Mouse (Mus musculus): ENCODE data around the gene Mrpl12. TPM values are rescaled to one million over a fixed set of nuclear protein-coding genes. Genes with fewer than 3 reads are reported as not detected.
A peak's percentile ranks its signal among the peaks of the same experiment; 100 is the strongest.

Gene Mrpl12
- polyA plus RNA-seq, 1 experiment from 2014 or later = 204 TPM

DNA sequence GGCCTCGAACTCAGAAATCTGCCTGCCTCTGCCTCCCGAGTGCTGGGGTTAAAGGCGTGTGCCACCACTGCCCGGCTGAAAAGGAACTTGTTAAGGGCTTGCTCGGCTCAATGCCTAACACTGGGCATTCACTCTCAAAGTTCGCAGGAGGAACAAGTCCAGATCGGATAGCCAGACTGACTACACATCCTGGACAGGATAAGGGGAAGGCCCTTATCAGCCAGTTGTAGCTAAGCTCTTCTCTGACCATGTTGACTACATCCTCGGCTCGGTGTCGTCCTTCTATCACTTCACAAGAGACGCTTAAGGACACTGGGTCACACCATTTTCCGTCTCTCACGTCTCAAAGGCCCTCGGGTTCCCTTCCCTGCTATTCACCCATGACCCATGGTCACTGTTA lies 27.0 kb upstream of the Mrpl12 start:
- Histone ChIP-seq H3K9me3 (ENCODE audit: control insufficient read depth) (no peaks in the 10 kb centered on the region), H3K4me2 (replicated peaks; ENCODE audit: low read depth) (peak overlapping the region; percentile 91), H3K4me3 (ENCODE audit: low read depth, low read length) (peak overlapping the region; percentile 88), H3K27ac (ENCODE audit: low read depth, low read length) (peak overlapping the region; percentile 78), H3K36me3 (ENCODE audit: control insufficient read depth, insufficient read depth) (peaks cover 18% of the 10 kb centered on the region), H3K4me1 (replicated peaks; ENCODE audit: control insufficient read depth, insufficient read depth, low read length) (0 out of 2 replicates have a peak, but pooled peaks cover 3% of the 10 kb centered on the region), H3K9ac (ENCODE audit: low read depth, low read length) (peak overlapping the region; percentile 83), H3K27me3 (replicated peaks; ENCODE audit: control insufficient read depth, insufficient read depth, low read length) (no peaks in the 10 kb centered on the region)
- WGBS = 20% methylated on average over 14 of the region's 14 CpGs
- 0 out of 2 replicates have a peak, but pooled peaks have one; percentile 2 for ATAC-seq
- no peak for TF ChIP-seq CTCF (IDR thresholded peaks at IDR 0.05; ENCODE audit: low read depth)

DNA sequence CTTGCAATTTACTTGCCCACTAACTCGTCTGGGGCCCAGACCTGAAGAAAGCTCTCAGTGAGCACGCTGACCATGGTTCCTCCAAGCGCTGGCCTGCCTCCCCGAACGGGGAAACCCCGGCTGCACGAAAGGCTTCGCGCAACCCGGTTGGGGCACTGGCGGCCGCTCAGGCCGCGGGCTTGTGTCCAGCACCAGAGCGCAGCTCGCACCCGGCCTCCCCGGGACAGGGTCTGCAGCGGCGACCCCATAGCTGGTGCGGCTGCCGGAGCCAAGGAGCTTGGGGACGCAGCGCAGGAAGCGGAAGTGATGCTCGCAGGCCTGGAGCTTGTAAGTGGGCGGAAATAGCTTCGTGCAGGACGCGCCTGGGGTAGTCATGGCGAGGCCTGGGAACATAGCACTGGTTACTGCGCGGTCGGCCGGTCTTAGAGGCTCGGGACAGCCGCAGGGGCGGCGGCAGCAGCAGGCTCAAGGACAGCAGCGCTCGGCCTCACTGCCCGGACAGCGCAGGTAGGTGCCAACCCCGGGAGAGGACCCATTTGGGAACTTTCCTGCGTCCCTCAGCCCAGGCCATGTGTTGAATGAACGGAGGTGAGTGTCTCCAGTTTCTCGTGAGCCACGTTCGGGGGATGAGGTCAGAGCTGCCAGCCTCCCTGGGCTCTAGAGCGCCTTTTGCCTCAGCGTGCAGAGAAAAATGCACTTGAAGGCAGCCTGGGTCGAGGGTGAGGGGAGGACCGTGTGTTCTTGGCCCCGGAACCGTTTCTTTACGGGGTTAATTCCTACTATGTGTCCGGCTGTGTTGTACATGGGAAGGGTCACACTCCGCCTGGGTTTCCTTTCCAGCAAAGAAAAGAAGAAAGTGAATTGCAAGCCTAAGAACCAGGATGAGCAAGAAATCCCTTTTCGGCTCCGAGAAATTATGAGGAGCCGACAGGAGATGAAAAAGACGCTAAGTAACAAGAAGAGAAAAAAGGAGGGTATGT lies 26.4 kb upstream of the Mrpl12 start, which contains the start of the genes Oxld1 and Ccdc137:
Gene Oxld1 (minus strand): TSS at position 297 of the 980 bp plus-strand sequence.
Gene Ccdc137 (plus strand): TSS at position 344 of the 980 bp plus-strand sequence.
- WGBS = 3% methylated on average over 62 of the region's 62 CpGs
- H3K9me3 ChIP-seq (ENCODE audit: control insufficient read depth) = no peaks in the 10 kb centered on the region
- 0 out of 2 replicates have a peak, but pooled peaks cover 3% of the 10 kb centered on the region for H3K4me1 ChIP-seq (replicated peaks; ENCODE audit: control insufficient read depth, insufficient read depth, low read length)
- H3K4me2 ChIP-seq (replicated peaks; ENCODE audit: low read depth) = peak within 1 kb of the TSS; percentile 91
- H3K9ac ChIP-seq (ENCODE audit: low read depth, low read length) = peak within 1 kb of the TSS; percentile 83
- H3K27ac ChIP-seq (ENCODE audit: low read depth, low read length) = peak within 1 kb of the TSS; percentile 78
- TF ChIP-seq CTCF (IDR thresholded peaks at IDR 0.05; ENCODE audit: low read depth) = no peak
- peaks cover 22% of the 10 kb centered on the region for H3K36me3 ChIP-seq (ENCODE audit: control insufficient read depth, insufficient read depth)
- H3K27me3 ChIP-seq (replicated peaks; ENCODE audit: control insufficient read depth, insufficient read depth, low read length) = no peaks in the 10 kb centered on the region
- peak; percentile 79 for ATAC-seq
- peak within 1 kb of the TSS; percentile 88 for H3K4me3 ChIP-seq (ENCODE audit: low read depth, low read length)

DNA sequence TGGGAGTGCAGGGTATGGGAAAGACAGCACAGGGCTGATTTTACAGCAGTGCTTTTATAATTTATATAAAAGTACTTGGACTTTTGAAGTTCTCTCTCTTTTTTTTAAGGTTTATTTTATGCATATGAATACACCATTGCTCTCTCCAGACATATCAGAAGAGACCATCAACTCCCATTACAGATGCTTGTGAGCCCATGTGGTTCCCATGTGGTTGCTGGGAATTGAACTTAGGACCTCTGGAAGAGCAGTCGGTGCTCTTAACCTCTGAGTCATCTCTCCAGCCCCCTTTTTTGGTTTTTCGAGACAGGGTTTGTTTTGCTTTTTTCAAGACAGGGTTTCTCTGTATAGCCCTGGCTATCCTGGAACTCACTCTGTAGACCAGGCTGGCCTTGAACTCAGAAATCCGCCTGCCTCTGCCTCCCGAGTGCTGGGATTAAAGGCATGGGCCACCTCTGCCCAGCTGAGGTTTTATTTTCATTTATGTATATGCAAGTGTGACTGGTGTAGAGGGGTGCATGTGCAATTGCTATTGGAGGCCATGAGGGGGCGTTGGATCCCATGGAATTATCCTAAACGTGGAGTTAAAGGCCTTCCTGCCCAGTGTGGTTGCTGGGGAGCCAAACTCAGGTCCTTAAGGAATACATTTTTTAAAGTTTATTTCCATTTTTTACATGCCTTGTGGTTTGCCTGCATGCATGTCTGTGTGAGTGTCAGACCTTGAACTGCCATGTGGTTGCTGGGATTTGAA lies 25.4 kb upstream of the Mrpl12 start:
- H3K36me3 ChIP-seq (ENCODE audit: control insufficient read depth, insufficient read depth) = peaks cover 22% of the 10 kb centered on the region
- WGBS = 53% methylated on average over 6 of the region's 6 CpGs
- no peaks in the 10 kb centered on the region for H3K9me3 ChIP-seq (ENCODE audit: control insufficient read depth)
- peak overlapping the region; percentile 88 for H3K4me3 ChIP-seq (ENCODE audit: low read depth, low read length)
- 0 out of 2 replicates have a peak, but pooled peaks cover 3% of the 10 kb centered on the region for H3K4me1 ChIP-seq (replicated peaks; ENCODE audit: control insufficient read depth, insufficient read depth, low read length)
- peak overlapping the region; percentile 83 for H3K9ac ChIP-seq (ENCODE audit: low read depth, low read length)
- no peaks in the 10 kb centered on the region for H3K27me3 ChIP-seq (replicated peaks; ENCODE audit: control insufficient read depth, insufficient read depth, low read length)
- H3K4me2 ChIP-seq (replicated peaks; ENCODE audit: low read depth) = peak overlapping the region; percentile 91
- TF ChIP-seq CTCF (IDR thresholded peaks at IDR 0.05; ENCODE audit: low read depth) = peak; percentile 47
- H3K27ac ChIP-seq (ENCODE audit: low read depth, low read length) = no peak overlapping the region
- no peak for ATAC-seq

DNA sequence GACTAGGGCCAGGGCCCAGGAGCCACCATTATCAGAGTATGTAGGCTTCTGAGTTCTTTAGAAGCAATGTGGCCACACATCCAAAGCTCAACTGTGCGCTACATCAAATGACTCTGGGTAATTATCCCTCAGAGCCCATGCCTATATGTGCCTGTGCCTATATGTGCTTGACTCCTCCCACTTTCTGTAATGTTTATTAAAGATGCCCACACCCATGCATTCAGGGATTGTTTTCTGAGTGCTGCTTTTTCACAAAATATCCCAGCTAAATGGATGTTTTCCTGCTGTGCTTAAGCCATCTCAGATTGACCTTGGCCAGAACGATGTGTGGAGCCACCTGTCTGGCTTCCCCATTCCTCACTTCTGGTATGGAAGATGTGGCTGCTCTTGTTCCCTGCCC lies 20.9 kb upstream of the Mrpl12 start:
- TF ChIP-seq CTCF (IDR thresholded peaks at IDR 0.05; ENCODE audit: low read depth) = no peak
- ATAC-seq = no peak
- 89% methylated on average over 2 of the region's 2 CpGs for WGBS
- Histone ChIP-seq H3K27ac (ENCODE audit: low read depth, low read length) (no peak overlapping the region), H3K4me1 (replicated peaks; ENCODE audit: control insufficient read depth, insufficient read depth, low read length) (peaks cover 11% of the 10 kb centered on the region; the same call in 1 of the 2 replicates), H3K4me2 (replicated peaks; ENCODE audit: low read depth) (no peak overlapping the region), H3K27me3 (replicated peaks; ENCODE audit: control insufficient read depth, insufficient read depth, low read length) (no peaks in the 10 kb centered on the region), H3K9me3 (ENCODE audit: control insufficient read depth) (no peaks in the 10 kb centered on the region), H3K9ac (ENCODE audit: low read depth, low read length) (no peak overlapping the region), H3K36me3 (ENCODE audit: control insufficient read depth, insufficient read depth) (peaks cover 28% of the 10 kb centered on the region), H3K4me3 (ENCODE audit: low read depth, low read length) (no peak overlapping the region)

DNA sequence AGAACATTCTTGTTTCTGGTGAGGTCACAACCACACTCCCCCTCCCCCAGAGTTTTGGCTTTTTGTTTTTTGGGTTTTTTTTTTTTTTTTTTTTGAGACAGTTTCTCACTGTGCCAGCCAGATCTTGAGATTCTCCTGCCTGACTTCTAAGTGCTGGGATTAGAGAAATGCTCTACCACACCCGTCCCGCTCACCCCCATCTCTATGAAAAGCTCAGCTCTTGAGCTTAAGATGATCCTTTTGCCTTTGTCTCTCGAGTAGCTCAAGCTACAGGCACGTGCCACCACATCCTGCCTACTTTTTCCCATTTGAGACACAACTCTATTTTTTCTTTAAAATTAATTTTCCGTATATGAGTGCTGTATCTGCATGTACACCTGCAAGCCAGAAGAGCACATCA lies 20.0 kb upstream of the Mrpl12 start:
- no peaks in the 10 kb centered on the region for H3K27me3 ChIP-seq (replicated peaks; ENCODE audit: control insufficient read depth, insufficient read depth, low read length)
- H3K36me3 ChIP-seq (ENCODE audit: control insufficient read depth, insufficient read depth) = peaks cover 30% of the 10 kb centered on the region
- no peak overlapping the region for H3K4me3 ChIP-seq (ENCODE audit: low read depth, low read length)
- 86% methylated on average over 5 of the region's 5 CpGs for WGBS
- ATAC-seq = no peak
- H3K9ac ChIP-seq (ENCODE audit: low read depth, low read length) = no peak overlapping the region
- no peaks in the 10 kb centered on the region for H3K9me3 ChIP-seq (ENCODE audit: control insufficient read depth)
- no peak for TF ChIP-seq CTCF (IDR thresholded peaks at IDR 0.05; ENCODE audit: low read depth)
- H3K4me1 ChIP-seq (replicated peaks; ENCODE audit: control insufficient read depth, insufficient read depth, low read length) = peaks cover 9% of the 10 kb centered on the region; the same call in 1 of the 2 replicates
- H3K4me2 ChIP-seq (replicated peaks; ENCODE audit: low read depth) = no peak overlapping the region
- no peak overlapping the region for H3K27ac ChIP-seq (ENCODE audit: low read depth, low read length)

DNA sequence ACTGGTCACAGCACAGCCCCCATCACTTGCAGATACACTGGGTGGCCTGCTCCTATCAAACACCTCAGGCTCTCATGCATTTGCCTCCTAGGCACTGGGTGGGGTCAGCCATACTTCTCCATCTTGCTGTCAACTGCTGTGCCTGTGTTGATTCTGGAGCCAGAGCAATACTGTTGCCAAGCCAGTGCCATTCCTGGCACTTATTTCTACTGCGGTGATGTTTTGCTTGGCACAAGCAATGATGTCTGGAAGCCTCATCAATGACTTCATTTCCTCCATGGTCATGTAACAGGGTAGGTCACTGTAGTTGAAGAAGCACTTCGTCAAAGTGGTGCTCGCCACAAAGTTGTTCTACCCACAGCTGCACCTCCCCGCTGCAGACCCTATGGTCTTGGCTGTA lies 18.9 kb upstream of the Mrpl12 start:
- H3K4me2 ChIP-seq (replicated peaks; ENCODE audit: low read depth) = no peak overlapping the region
- H3K4me1 ChIP-seq (replicated peaks; ENCODE audit: control insufficient read depth, insufficient read depth, low read length) = peaks cover 9% of the 10 kb centered on the region; the same call in 1 of the 2 replicates
- H3K4me3 ChIP-seq (ENCODE audit: low read depth, low read length) = no peak overlapping the region
- H3K27ac ChIP-seq (ENCODE audit: low read depth, low read length) = no peak overlapping the region
- H3K36me3 ChIP-seq (ENCODE audit: control insufficient read depth, insufficient read depth) = peaks cover 41% of the 10 kb centered on the region
- ATAC-seq = no peak
- H3K27me3 ChIP-seq (replicated peaks; ENCODE audit: control insufficient read depth, insufficient read depth, low read length) = no peaks in the 10 kb centered on the region
- no peak for TF ChIP-seq CTCF (IDR thresholded peaks at IDR 0.05; ENCODE audit: low read depth)
- H3K9ac ChIP-seq (ENCODE audit: low read depth, low read length) = no peak overlapping the region
- H3K9me3 ChIP-seq (ENCODE audit: control insufficient read depth) = no peaks in the 10 kb centered on the region
- 77% methylated on average over 4 of the region's 4 CpGs for whole genome bisulfite sequencing

Data from intestine, postnatal 0 days (tissue).